Mouse (Mus musculus) midbrain, embryonic 15.5 days (tissue): ENCODE data around the gene Enox2. TPM values are rescaled to one million over a fixed set of nuclear protein-coding genes. Genes with fewer than 3 reads are reported as not detected.

Source experiments
- polyA plus RNA-seq: library from polyadenylated mRNA; unstranded; fragments of >200 nt; fragmentation: Nextera tagmentation; extraction: Ambion mirVana; gene quantifications from 2 replicates; pipeline ENCODE4 v1.2.1, GENCODE M21; 2015

The Enox2 gene
- polyA plus RNA-seq, 1 experiment from 2014 or later: 7.0 TPM

Other genes with a start within 250 kb of the Enox2 start
- gene Arhgap36, start 175.7 kb upstream of the Enox2 start, polyA plus RNA-seq: 2.9 and 3.5 TPM in 2 replicates